Mouse (Mus musculus) MEL (cell line): ENCODE data around the gene Oprl1.

Experiments
- CTCF ChIP-seq, 3 experiments: IDR thresholded peaks in 2 of 3; conservative IDR thresholded peaks in 1 of 3; 2 replicates each; pipeline ENCODE4 v1.5.1; 2011 to 2012; ENCODE audit warnings: low read length in 3 of 3, low read depth in 2 of 3, mild to moderate bottlenecking in 2 of 3, improper control_type of control experiment in 1 of 3, inconsistent platforms in 1 of 3, mixed read lengths in 1 of 3, moderate library complexity in 1 of 3; ENCODE audit not compliant: control insufficient read depth in 1 of 3, insufficient read depth in 1 of 3, poor library complexity in 1 of 3, severe bottlenecking in 1 of 3
- EP300 ChIP-seq, 2 experiments: IDR thresholded peaks; 2 replicates each; pipeline ENCODE4 v1.6.1; 2011; ENCODE audit warnings: improper control_type of control experiment in 2 of 2, low read length in 2 of 2, low read depth in 1 of 2, mild to moderate bottlenecking in 1 of 2
- MAX ChIP-seq: IDR thresholded peaks from 2 replicates; pipeline ENCODE4 v1.6.1; 2011; ENCODE audit warnings: low read length, improper control_type of control experiment
- POLR2A ChIP-seq, 2 experiments: IDR thresholded peaks; 2 replicates each; pipeline ENCODE4 v1.6.1; 2011 to 2012; ENCODE audit warnings: low read length in 2 of 2, mild to moderate bottlenecking in 2 of 2, control low read depth in 1 of 2, improper control_type of control experiment in 1 of 2, low read depth in 1 of 2, moderate library complexity in 1 of 2; ENCODE audit not compliant: control insufficient read depth in 1 of 2, insufficient read depth in 1 of 2, poor library complexity in 1 of 2
- POLR2AphosphoS5 ChIP-seq: IDR thresholded peaks from 2 replicates; pipeline ENCODE4 v1.6.1; 2012; ENCODE audit warnings: low read depth, borderline replicate concordance, mild to moderate bottlenecking, inconsistent platforms, low read length, moderate library complexity, mixed read lengths
- UBTF ChIP-seq: IDR thresholded peaks from 2 replicates; pipeline ENCODE4 v1.6.1; 2012; ENCODE audit warnings: low read depth, mild to moderate bottlenecking, inconsistent platforms, low read length, improper control_type of control experiment, moderate library complexity, borderline replicate concordance; ENCODE audit not compliant: insufficient read depth

DNA sequence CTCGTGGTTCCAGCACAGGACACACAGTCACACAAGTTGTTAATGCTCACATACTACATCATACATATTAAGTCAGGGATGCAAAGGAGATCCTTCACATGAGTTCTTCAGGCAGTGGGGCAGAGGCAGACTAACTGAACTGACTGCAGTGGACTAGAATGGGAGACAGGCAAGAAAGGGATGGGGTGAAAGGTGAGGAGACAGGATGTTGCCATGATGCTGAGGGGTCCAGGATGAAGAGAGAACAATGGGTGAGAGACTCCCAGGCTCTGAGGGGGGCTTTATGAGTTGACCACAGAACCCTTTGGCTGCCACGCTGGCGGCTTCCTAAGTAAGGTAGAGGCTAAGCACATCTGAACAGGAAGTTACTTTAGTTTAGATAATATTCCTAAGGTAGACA is 20.2 kb upstream of the Oprl1 start:
- TF ChIP-seq CTCF (IDR thresholded peaks at IDR 0.05 in 2 of 3, conservative IDR thresholded peaks at IDR 0.05 in 1 of 3; ENCODE audit: control insufficient read depth in 1 of 3, insufficient read depth in 1 of 3, low read depth in 2 of 3, low read length in 3 of 3, poor library complexity in 1 of 3, severe bottlenecking in 1 of 3) (no peak), POLR2A (IDR thresholded peaks at IDR 0.05; ENCODE audit: control insufficient read depth in 1 of 2, insufficient read depth in 1 of 2, low read depth in 1 of 2, low read length in 2 of 2, poor library complexity in 1 of 2) (no peak), POLR2AphosphoS5 (no peak), UBTF (no peak), EP300 (IDR thresholded peaks at IDR 0.05; ENCODE audit: low read depth in 1 of 2, low read length in 2 of 2) (no peak), MAX (no peak)
